Mouse (Mus musculus) layer of hippocampus, adult 9-11 months (tissue): ENCODE results near the gene Ddah2.

Experiments used
- DNase-seq: peaks from one replicate; pipeline ENCODE4 v3.0.0; 2022

Gene Ddah2

DNA sequence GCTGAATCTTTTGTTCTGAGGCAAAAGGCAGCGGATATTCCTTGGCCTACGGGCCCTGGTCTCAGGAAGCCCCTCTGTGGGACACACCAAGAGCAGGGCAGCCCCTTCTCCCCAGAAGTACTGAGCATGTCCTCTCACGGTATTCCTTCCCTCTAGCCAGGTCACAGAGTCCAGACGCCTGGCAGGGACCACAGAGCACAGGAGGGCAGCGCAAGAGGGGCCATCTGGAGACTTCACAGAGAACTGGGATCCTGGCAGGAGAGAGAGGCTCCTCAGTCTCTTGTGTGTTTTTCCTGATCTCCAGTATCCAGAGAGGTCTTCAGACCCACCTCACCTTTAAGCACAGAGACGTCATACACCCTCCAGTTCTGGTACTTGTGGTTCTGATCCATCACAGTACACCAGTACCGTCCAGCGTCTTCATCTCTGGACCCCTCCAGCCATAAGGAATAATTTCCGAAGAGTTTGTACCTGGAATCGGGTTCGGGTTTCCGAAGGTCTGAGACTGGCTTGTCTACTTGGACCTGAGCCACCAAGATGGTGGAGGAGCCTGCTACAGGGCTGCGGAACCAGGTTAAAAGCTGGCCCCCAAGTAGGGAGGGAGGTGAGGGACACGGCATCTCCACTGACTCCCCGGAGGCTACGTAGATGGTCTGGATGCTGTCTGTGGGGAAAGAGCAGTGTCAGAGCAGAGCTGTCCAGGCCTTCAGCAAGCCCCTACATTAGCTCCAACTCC, 24.2 kb downstream of the Ddah2 start:
- no peak for DNase-seq

DNA sequence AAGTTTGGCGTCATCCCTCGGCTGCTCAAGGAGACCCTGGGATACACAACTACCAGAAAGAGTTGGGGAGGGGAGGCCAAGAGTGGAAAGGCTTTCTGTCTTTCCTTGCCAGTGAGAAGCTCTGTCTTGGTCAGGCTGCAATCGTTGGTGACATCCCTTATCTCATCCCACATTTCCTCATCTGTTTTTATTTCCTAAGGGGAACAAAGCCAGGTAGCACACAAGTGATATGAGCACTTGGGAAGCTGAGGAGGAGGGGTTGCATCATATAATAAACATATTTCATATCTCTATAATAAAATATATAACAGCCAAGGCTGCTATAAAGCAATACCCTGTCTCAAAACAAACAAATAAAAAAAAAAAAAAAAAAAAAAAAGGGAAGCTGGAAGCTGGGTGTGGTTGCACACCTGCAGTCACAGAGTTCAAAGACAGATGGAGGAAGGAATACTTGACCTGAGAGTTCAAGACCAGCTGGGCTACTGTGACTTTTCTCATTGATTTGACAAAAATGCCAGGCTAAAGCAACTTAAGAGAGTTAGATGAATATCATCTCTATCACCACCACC, 25.2 kb downstream of the Ddah2 start:
- no peak for DNase-seq

DNA sequence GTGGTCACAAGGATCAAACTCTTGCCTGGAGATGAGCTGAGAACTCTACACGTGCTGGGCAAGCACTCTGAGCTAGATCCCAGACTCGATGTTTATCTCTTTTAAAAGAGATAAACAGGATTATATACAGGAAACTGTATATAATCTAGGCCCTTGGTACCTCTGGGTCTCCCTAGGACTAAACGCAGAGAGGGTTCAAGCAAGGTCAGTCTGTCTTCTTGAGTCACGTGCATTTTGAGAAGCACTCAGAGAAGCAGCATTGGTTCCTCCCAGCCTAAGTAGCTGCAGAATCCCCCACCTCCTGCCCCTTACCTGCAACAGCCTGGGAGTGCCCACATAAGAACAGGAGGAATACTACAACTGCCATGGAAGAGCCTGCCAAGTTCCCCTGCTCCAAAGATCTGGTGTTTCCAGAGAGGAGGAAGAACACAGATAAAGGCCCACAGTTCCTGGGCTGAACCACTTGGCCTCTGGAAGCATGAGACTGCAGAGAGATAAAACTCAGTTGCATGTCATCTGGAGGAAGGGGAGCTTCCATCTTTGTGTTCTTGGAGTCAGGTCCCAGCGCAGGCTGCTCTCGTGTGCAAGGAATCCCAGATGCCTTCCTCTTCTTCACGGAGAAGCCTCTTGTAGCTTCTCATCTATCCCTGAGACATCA, 26.5 kb downstream of the Ddah2 start, which contains the start of gene Ly6g6f:
Gene Ly6g6f (minus strand): TSS at position 403 of the 658 bp plus-strand sequence.
- DNase-seq = no peak

DNA sequence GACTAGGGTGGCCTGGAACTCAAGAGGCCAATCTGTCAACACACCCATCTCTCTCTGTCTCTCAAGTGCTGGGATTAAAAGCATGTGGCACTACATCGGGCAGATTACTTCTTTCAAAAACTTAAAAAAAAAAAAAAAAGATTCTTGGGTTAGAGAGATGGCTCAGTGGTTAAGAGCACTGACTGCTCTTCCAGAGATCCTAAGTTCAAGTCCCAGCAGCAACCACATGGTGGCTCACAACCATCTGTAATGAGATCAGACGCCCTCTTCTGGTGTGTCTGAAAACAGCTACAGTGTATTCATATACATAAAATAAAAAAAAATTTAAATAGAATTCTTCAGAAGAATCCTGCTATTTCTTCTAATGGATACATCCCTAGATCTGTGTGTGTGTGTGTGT, 29.3 kb downstream of the Ddah2 start:
- no peak for DNase-seq

DNA sequence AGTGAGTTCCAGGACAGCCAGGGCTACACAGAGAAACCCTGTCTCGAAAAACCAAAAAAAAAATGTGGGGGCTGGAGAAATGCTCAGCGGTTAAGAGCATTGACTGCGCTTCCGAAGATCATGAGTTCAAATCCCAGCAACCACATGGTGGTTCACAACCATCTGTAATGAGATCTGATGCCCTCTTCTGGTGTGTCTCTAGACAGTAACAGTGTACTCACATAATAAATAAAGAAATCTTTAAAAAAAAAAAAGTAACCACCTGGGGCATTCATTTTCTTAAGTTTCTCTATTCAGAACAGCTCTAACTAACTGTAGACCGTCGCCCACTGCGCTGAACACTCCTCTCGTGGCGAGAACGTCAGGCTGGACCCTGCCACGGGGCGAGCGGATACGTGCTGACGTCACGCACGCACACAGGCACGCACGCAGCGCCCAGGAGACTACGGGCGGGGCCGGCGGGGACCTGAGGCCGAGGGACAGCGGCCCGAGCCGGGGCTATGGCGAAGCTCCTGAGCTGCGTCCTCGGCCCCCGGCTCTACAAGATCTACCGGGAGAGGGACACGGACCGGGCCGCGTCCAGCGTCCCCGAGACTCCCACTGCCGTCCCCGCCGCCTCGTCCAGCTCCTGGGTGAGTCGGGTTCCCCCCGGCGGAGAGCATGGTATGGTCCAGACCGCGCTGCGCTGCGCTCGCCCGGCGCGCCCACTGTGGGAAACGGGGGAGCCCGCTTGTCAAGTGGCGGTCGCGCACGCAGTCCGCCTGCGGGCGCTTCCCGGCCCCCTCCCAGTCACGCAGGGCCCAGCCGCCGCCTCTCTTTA, 30.2 kb downstream of the Ddah2 start, which contains the start of gene Abhd16a:
Gene Abhd16a (plus strand): TSS at position 439 of the 820 bp plus-strand sequence.
- peak; percentile 95 for DNase-seq

DNA sequence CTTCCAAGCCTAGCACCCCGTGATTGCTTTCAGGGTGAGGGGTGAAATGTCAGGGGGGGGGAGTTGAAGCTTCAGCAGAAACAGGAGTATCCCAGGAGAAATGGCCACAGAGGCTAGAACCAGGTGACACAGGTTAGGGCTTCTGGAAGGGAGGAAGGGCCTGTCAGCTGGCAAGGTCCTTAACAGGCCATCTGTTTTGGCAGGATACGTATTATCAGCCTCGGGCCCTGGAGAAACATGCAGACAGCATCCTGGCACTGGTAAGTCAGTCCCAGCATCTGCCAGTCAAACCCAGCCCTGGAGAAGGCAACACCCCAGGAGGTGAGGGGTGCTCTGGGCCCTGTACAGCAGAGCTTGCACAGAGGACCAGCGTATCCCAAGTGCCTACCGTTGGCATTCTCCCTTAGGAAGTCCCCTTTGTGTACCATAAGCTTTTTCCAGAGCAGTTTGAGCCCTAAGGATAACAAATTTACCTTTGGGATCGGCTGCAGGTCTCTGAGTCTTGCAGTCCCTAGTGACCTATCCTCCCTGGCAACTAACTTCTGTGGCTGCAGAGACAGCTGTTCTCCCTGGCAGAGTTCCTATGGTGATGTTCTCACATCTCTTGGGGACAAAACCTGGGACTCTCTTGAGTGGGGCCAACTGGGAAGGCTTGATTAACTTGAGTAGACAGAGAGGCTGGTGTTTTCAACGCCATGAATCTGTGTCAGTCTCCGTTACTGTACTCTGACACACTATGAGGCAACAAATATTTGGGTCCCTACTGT, 31.5 kb downstream of the Ddah2 start:
- no peak for DNase-seq

DNA sequence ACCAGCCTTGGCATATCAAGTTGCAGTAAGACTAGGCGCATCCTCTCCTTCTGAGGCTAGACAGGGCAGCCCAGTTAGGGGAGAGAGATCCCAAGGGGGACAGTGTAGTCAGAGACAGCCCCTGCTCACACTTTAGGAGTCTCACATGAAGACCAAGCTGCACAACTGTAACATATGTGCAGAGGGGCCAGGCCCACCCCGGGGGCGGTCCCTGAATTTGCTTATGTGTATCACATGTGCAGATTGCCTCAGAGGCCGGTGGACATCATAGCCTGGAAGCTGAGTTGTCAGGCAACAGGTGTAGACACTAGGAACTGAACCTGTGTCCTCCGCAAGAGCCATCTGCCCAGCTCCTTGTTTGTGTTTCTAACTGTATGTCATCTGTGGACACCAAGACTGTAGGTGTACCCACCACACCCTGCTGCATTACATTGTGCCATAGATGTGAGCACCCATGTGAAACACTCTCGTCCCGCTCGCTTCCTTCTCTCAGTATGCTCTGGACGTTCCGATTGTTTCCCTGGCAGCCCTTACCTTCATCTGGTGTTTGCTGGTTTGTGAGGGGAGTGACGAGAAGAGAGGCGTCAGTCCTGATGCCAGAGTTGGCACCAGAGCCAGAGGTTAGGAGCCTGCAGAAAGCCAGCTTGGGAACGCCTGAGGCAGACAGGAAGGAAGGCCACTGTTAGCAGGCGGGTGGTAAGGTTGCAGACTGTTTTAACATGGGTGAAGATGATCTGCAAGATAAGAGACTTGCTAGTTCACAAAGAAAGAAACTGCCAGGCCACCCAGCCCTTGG, 33.8 kb downstream of the Ddah2 start:
- no peak for DNase-seq

DNA sequence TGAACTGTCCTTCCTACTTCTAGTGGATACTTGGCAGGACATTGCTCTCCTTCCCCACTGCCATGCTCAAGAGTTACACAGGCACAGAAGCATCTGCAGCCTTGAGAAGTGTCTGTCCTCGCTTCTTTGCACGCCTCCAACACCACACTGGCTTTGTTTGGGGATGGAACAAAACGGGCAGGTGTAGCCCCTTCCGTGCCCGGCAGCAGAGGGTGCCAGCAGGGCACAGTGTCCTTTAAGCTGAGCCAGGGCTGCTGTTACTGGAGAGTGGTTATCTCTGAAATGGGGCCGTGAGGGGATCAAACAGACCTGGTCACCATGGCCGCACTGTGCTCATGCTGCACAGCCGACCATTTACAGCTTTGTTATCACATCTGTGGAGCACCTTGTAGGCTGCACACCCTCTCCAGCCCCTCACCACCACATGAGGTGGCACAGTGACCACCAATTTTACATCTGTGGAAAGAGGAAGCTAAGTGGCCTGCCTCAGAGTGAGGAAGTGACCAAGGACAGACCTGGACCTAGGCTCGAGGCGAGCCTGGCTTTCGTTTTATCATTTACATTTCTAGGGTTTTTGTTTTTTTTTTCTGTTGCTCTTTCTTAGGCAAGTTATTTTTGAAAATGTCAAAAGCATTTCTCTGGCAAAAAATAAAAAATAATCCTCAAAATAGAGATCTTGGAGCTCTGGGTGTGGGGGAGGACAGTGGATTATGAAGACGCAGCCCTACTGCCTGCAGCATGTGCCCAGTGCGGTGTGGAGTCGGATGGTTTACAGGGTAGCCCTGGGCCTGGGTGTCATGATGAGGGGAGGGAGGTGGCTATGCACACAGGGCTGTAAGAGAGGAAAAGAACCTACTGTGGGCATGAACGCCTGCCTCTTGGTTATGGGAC, 35.9 kb downstream of the Ddah2 start:
- no peak for DNase-seq

DNA sequence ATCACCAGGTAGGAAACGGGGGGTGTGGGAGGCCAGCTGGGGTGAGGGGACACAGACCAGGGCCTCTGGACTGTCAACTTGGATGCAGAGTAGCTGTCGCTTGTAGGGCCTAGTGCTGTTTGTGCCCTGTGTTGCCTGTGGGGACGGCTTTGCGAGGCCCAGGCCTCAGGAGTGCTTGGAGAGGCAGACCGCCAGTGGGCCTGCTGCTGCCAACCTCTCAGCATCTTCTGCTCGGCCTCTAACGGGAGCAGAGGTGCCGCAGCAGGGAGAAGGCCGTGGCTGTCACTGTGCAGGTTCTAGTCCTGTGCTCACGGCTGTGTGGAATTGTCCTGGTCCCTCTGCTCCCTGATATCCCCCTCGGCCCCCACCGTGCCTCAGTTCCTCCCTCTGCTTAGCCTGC, 37.8 kb downstream of the Ddah2 start:
- DNase-seq = no peak

DNA sequence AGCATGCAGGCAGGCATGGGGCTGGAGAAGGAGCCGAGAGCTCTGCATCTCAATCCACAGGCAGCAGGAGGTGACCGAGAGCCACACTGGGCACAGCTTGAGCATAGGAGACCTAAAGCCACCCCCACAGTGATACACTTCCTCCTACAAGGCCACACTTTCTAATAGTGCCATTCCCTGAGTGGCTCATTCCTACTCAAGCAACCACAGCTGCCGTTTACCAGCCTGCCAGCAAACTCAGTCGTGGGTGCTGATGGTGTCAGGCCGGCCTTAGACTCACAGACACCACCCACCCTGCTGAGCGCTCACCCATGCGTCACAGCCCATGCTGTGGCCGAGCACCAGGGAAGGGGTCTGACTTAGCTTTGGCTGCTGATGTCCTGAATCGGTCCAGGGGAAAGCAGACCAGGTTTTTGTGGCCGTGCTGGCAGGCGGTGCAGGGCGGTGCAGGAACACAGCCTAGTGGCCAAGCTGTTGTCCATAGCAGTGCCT, 38.4 kb downstream of the Ddah2 start:
- peak; percentile 61 for DNase-seq

DNA sequence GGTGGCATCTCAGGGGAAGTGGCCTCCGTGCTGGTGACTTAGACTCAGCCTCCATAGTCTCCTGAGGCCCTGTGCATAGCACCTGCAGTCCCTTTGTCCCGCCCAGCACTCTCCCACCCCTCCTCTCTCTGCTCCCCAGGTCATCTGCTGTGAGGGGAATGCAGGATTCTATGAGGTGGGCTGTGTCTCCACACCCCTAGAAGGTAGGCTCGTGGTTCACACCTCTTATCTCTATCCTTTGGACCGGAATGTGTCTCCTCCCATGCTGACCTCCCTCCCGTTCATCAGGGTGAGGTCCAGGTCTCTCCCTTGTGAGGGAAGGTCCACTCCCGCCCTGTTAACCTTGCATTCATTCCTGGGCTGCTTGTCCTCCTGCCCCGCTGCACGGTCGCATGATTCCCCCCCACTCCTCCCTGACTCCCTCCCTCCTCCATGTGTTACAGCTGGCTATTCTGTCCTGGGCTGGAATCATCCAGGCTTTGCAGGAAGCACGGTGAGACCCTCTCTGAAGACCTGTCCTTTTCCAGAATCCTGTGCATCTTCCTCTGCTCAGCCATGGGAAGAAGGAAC, 41.4 kb downstream of the Ddah2 start:
- no peak for DNase-seq

DNA sequence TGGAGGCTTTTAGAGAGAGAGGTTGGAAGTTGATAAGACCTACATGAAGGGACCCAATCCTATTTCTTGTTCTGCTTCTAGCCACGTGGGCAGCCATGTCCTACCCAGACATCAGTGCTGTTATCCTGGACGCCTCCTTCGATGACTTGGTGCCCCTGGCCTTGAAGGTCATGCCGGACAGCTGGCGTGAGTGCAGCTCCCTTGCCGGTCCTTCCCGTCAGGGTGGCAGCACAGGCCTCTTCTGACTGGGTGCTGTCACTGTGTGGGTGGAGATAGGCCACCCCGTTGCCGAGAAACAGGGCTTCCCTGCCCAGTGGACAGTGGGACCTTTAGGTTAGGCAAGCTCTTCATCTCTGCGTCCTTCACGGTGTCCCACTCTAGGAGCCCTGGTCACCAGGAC, 42.3 kb downstream of the Ddah2 start:
- no peak for DNase-seq

DNA sequence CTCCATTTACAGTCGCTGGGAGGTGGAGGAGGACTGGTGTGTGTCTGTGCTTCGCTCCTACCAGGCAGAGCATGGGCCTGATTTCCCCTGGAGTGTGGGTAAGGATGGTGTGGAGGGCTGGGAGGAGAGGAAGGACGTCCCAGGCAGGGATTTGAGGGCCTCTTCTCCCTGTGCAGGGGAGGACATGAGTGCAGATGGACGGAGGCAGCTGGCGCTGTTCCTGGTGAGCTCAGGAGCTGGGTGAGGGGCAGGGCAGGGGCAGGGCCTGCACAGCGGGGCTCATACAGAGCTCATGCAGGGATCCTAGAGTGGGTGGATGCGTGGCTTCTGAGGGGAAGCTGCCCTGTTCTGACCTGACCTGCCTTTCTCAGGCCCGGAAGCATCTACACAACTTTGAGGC, 43.5 kb downstream of the Ddah2 start:
- DNase-seq = no peak

DNA sequence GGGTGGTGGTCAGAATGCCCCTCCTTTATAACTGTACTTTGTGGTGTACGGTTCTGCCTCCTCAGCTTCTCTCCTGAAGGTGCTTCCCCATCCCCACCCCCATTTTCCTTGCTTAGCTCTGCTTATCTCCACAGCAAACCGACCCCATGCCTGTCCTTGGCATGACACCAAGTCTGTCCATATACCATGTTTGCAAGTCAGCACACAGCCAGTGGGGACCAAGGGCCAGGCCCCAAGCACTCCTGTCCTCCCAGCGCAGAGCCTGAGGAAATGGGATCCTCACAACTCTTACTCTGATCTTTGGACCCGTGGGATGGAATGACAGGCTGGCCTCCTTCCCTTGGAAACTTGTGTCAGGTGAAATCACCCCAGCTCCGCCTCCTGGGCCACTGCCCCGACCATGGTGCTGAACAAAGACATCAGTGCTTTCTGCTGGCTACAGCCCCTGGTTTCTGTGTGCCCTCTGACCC, 44.4 kb downstream of the Ddah2 start:
- DNase-seq = no peak

DNA sequence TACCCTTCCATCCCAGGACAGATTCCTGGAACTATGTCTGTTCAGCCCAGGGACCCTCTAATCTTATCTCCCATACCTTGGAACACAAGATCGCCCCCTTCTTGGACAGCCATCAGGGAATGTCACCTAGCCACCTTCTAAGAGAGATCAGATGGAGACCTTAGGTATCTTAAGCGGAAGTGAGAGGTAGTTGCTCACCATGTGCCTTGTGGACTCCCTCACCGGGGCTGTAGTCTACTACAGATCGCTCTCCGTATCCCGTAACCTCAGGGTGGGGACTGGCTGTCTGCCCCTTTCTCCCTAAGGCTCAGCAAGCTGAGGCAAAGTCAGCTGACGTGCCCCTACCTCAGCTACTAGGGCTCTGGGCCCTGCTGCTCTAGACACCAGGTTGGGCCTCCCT, 45.2 kb downstream of the Ddah2 start:
- no peak for DNase-seq

DNA sequence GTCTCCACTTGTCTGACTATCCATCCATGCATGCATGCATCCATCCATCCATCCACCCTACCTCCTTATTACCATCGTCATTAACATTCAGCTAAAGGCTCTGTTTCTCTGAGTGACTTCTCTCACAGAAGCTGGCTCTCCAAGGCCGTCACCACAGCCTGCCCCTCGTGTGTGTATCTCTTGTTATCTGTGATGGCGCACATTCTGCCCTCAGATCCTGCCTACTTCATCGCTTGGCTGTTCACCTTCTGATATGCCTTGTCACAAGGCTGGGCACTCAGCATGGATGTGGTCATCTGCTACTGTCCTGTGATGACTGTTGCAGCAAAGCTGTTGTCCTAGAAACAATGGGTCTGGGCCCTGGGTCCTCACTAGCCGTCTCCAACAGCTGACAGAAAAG, 45.9 kb downstream of the Ddah2 start:
- DNase-seq = no peak

DNA sequence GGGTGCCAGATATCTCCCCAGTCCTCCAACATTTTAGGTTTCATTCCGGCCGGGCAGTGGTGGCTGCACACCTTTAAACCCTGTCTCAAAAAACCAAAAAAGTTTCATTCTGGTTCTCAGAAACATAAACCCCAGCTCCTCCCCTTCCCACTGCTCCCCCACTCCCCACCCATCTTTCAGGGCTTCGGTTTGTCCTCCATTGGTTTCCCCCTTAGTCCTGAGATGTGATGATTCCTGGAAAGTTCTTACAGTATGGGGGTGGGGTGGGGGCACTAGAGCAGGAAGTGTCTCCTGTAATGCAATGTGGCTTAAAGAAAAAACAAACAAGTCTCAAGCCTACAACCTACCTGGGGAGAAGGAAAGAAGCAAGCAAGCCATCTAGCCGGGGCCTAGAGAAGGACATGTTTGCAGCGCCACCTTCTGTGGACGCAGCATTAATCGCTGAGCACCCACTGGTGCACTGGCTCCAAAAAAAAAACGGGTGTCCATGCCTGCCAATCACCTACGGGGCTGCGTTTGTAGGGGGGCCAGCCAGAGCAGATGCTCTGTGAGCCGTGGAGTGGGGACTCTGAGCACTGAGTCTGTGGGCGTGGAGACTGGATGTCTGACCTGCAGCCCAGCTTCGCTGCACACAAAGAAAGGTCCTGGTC, 47.0 kb downstream of the Ddah2 start:
- no peak for DNase-seq

DNA sequence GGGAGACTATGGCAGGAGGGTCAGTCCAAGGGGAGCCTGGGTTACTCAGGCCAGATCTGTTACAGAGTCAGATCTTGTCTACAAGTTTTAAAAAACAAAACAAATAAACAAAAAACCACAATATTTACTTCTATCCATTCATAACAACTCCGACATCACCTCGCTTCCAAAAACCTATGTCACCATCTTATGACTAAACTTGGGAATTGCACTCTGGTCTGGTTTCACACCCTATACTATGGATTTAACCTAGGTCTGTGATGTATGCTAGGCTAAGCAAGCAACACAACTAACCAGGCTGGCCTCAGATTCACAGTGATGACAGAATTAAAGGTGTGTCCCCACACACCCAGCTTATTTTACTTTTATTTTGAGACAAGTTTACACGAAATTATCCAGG, 47.7 kb downstream of the Ddah2 start:
- no peak for DNase-seq

DNA sequence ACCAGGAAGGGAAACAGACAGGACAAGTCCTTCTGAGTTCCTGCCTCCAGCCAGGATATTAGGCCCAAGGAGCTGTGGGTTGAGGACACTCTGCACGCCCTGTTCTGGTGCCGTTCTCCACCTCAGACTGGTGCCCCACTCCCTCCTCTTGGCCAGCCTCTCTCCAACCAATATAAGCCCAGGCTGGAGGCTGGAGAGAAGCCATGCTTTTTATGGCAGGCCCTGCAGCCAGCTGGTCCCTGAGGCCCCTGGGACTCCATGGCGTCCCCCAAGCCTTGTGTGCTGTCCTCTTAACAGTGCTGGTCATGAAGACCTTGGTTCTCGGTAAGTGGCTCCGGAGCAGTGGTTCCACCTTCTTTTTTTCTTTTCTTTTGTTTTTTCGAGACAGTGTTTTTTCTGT, 49.3 kb downstream of the Ddah2 start, which contains the start of gene Ly6g5c:
Gene Ly6g5c (plus strand): TSS at position 183 of the 400 bp plus-strand sequence.
- DNase-seq = no peak
